Comparison of ENCODE assay signal across 27 mouse cellular contexts in the genomic region with DNA sequence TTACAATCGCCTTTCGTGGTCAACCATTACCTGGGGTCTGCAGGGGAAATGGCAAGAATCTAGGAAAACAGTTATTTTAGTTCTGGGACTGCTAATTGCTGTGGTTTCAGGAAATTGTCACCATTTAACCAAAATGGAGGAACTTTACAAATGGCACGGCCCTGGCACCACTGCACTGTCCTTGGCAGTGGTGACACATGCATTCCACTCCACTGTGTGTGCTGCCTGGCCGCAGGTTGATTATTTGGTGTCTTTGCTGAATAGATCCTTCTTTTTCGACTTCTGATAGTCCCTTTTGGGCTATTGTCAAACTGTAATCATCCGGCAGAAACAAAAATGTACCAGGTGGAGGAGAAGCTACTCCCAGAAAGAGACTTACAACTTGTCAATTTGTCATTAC.
"Had no signal": no experiment of that assay in that cellular context is flagged by ENCODE, and none has a peak within 500 bp of the region (broad histone marks: within the 10 kb centered on the region; RNA-seq: fewer than 3 reads in every experiment).

No protein-coding gene starts in this region.

- H3K9me3 ChIP-seq: heart, embryonic 15.5 days; hindbrain, embryonic 10.5 days; hindbrain, embryonic 12.5 days; intestine, embryonic 15.5 days; liver, embryonic 12.5 days had no signal

- ATAC-seq: hindbrain, embryonic 16.5 days; inflammation-experienced regulatory T-cells, adult 6 months; intestine, embryonic 15.5 days; intestine, postnatal 0 days; liver, embryonic 12.5 days had no signal

- H3K36me3 ChIP-seq: heart, embryonic 13.5 days; heart, embryonic 15.5 days; hindbrain, embryonic 10.5 days; hindbrain, embryonic 12.5 days; intestine, embryonic 15.5 days; limb, embryonic 13.5 days; liver, embryonic 12.5 days had no signal

- H3K4me2 ChIP-seq: heart, embryonic 11.5 days; heart, embryonic 13.5 days; heart, embryonic 15.5 days; hindbrain, embryonic 12.5 days; hindbrain, embryonic 14.5 days; intestine, embryonic 15.5 days; limb, embryonic 13.5 days; liver, embryonic 12.5 days had no signal

- H3K9ac ChIP-seq: heart, embryonic 13.5 days; heart, embryonic 15.5 days; hindbrain, embryonic 12.5 days; hindbrain, embryonic 14.5 days; intestine, embryonic 15.5 days; limb, embryonic 13.5 days; liver, embryonic 12.5 days; liver, embryonic 14.5 days had no signal

- H3K4me3 ChIP-seq: heart, adult 2 months; heart, embryonic 13.5 days; heart, embryonic 15.5 days; hindbrain, embryonic 10.5 days; hindbrain, embryonic 12.5 days; intestine, embryonic 15.5 days; layer of hippocampus, adult 2 months; left cerebral cortex, adult 2 months; limb, embryonic 13.5 days; liver, embryonic 12.5 days had no signal

- DNase-seq: gastrocnemius, postnatal 14 days; gastrocnemius, postnatal 36 days; heart, adult 11 months; heart, adult 2 months; heart, postnatal 14 days; heart, postnatal 4 days; kidney, adult 18-20 months; kidney, adult 8-10 months; kidney, postnatal 10 days; kidney, postnatal 25 days; kidney, postnatal 4 days; liver had no signal

- H3K4me1 ChIP-seq: hindbrain, embryonic 10.5 days; hindbrain, embryonic 12.5 days; intestine, embryonic 15.5 days; liver, embryonic 12.5 days had no signal

- H3K27me3 ChIP-seq: heart, embryonic 13.5 days; heart, embryonic 15.5 days; hindbrain, embryonic 12.5 days; intestine, embryonic 15.5 days; limb, embryonic 13.5 days; liver, embryonic 12.5 days had no signal

- H3K27ac ChIP-seq: heart, embryonic 13.5 days; heart, embryonic 15.5 days; hindbrain, embryonic 10.5 days; hindbrain, embryonic 12.5 days; hindbrain, embryonic 14.5 days; intestine, embryonic 15.5 days; layer of hippocampus, adult 2 months; left cerebral cortex, adult 2 months; limb, embryonic 13.5 days; liver, embryonic 12.5 days; liver, embryonic 14.5 days had no signal
